Mouse (Mus musculus) 416B (cell line): ENCODE results near the gene Glycam1.

Source experiments
- DNase-seq: peaks from one replicate; pipeline ENCODE4 v3.0.0; 2011; ENCODE audit warnings: low read depth

Glycam1 gene

GRCm38 (mm10) chr15:103519386-103520378 is 45.2 kb downstream of the Glycam1 start:
- no peak for DNase-seq

DNA sequence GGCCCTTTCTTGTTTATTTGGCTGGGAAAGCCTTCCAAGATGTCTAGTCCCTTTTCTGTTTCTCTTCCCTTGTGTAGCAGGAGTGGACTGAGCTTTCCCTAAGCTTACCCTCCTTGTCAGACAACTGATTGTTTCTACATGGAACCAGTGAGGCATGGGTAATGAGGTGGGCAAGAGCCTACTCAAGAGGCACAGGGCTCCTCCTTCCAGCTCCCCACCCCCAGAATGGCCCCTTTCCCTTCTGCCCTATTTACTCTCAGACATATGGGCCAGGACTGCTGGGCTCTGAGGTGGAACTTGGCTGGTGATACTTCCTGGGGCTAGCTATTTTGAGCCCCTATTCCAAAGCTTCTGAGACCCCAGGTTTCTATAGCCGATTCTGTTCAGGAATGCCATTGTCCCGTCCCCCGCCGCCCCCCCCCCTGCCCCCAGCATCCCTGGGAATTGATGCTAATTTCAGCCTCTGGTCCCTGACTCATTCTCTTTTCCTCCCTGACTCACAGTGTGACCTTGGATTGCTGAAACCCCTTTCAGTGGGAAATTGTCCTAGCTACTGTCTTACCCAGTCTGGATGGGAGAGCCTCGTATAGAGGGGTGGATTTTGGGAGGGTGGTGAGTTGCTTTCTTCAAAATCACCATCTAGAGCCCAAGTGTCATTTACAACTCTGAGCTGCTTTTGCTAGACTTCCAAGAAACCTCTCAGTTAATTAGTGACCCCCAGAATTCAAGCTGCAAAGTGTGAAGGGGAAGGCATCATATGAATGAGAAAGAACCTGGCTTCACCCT is 46.1 kb downstream of the Glycam1 start:
- DNase-seq = no peak

DNA sequence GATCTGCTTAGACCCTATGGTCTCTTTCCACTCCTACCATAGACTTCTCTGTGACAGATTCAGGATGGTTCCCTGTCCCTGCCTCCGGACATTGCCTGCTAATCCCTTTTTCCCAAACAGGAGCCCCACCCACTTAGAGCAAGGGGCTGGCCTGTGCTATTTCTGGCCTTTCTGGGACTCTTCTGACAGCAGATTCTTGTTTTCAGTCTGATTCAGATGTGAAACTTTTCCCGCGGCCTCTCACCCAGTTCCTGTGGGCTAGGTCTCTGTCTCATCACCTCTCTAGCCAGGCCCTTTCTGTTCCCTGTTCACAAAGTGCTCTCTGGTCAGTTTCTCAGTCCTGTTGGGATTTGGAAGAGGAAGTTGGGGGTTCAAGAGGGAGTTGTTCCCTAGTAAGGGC is 50.0 kb downstream of the Glycam1 start:
- DNase-seq = no peak

- no peak for DNase-seq
Observed at GRCm38 (mm10) chr15:103514119-103514518, 50.8 kb downstream of the Glycam1 start.

GRCm38 (mm10) chr15:103513621-103514031 is 51.3 kb downstream of the Glycam1 start:
- no peak for DNase-seq
